Mouse (Mus musculus) spleen, adult 2 months (tissue): Measurements from ENCODE around the gene Gatd1. TPM values are rescaled to one million over a fixed set of nuclear protein-coding genes. Genes with fewer than 3 reads are reported as not detected.
A peak's percentile ranks its signal among the peaks of the same experiment; 100 is the strongest.

Source experiments
- DNase-seq, 2 experiments: peaks; one replicate each; pipeline versions ENCODE4 v3.0.0 to v3.0.0-alpha.2; 2012 to 2021; ENCODE audit warnings: low spot score in 2 of 2, low read depth in 1 of 2
- H3K27ac ChIP-seq: fragments of 200-500 bp; 2 replicates; pipeline ENCODE4 v1.5.1; 2012; ENCODE audit warnings: low read length, inconsistent platforms; ENCODE audit not compliant: insufficient read depth
- H3K27me3 ChIP-seq: fragments of 200-500 bp; 2 replicates; pipeline ENCODE4 v1.6.1; 2012; ENCODE audit warnings: mild to moderate bottlenecking, moderate library complexity, low read length, inconsistent platforms; ENCODE audit not compliant: control insufficient read depth, insufficient read depth
- H3K36me3 ChIP-seq: fragments of 200-500 bp; 2 replicates; pipeline ENCODE4 v1.6.1; 2012; ENCODE audit warnings: mild to moderate bottlenecking, low read length, inconsistent platforms; ENCODE audit not compliant: control insufficient read depth, insufficient read depth
- H3K4me1 ChIP-seq: fragments of 200-500 bp; 2 replicates; pipeline ENCODE4 v1.6.1; 2011; ENCODE audit warnings: inconsistent platforms; ENCODE audit not compliant: control insufficient read depth, insufficient read depth, insufficient read length
- H3K4me3 ChIP-seq: fragments of 200-500 bp; 2 replicates; pipeline ENCODE4 v1.5.1; 2011; ENCODE audit warnings: mild to moderate bottlenecking, inconsistent platforms; ENCODE audit not compliant: insufficient read depth, insufficient read length; ENCODE audit errors: extremely low read depth
- CTCF ChIP-seq: fragments of 200-500 bp; IDR thresholded peaks from 2 replicates; pipeline ENCODE4 v1.5.1; 2011; ENCODE audit warnings: mild to moderate bottlenecking, inconsistent platforms; ENCODE audit not compliant: insufficient read depth, insufficient read length, insufficient replicate concordance; ENCODE audit errors: extremely low read depth
- POLR2A ChIP-seq: fragments of 200-500 bp; IDR thresholded peaks from 2 replicates; pipeline ENCODE4 v1.6.1; 2011; ENCODE audit warnings: low read depth, low read length, inconsistent platforms
- WGBS: fragments of 180-500 bp; shearing (Covaris S2); methylation state at CpG from one replicate; pipeline ENCODE4 v1.1.7; 2018; 5-methylcytosine and 5-hydroxymethylcytosine counted together
- polyA plus RNA-seq: library from polyadenylated mRNA; depleted of rRNA; stranded (reverse); fragments of >200 nt; gene quantifications from 2 replicates; pipeline ENCODE4 v1.2.3, GENCODE M21; 2012

Gene Gatd1
- polyA plus RNA-seq, 1 experiment = 56.7 TPM

DNA sequence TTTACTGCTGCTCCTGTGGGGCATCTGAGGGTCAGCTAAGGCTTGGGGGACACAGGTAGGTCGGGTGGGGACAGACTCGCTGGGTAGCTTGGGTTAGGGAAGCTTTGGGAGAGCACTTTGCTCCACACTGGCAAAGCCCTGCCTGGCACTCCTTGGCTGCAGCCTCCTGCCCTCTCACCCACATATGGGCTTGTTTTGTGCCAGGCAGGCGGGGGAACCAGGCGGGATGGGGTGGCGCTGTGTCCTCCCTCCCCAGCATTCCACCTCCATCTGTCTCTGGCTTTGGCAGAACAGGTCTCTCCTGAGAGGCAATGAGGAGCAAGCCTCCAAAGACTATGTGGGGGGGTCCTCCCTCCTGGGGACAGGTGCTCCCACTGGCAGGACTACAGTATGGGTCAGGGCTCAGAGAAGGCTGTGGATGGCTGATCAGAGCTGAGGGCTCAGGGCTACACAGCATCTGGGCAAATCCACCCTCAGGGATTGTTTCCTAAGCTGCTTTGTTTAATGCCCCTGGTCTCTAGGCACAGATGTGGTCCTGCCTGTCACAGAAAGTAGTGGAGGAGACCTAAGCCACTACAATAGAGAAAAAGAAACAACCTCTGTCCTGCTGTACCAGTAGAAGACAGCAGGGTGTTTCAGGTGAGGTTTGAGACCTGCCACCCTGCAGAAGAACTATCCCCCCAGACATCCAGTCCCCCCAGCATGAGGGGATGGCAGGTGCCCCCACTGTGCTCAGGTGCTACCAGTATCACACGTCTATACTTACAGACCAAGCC, 19.0 kb upstream of the Gatd1 start:
- no peak for DNase-seq
- Histone ChIP-seq H3K4me3 (no peak overlapping the region), H3K27ac (no peak overlapping the region), H3K27me3 (no peaks in the 10 kb centered on the region), H3K36me3 (peaks cover 19% of the 10 kb centered on the region), H3K4me1 (peaks cover 24% of the 10 kb centered on the region; the same call in 1 of the 2 replicates)
- 93% methylated on average over 6 of the region's 6 CpGs for WGBS
- TF ChIP-seq POLR2A (no peak), CTCF (no peak)

DNA sequence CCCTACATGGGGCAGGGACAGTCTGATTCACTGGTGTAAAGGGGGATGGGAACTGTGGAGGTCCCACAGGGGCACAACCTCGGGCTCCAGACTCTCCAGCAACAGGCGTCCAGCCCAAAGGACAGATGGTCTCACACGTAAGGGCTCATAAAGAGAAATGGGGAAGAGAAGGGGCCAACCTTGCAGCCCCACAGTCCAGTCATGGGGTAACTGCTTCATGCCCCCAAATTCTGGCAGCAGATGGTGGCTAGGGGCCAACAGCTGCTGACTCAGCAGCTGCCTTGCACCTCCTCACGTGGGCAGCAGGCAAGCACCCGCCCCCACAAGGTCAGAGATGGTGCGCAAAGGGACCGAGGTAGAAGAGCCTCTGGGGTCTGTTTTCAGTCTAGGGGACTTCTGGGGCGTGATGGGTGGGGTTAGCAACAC, 18.3 kb upstream of the Gatd1 start:
- no peak overlapping the region for H3K27ac ChIP-seq
- no peak for TF ChIP-seq CTCF
- TF ChIP-seq POLR2A = no peak
- peaks cover 19% of the 10 kb centered on the region for H3K36me3 ChIP-seq
- no peak overlapping the region for H3K4me3 ChIP-seq
- no peaks in the 10 kb centered on the region for H3K27me3 ChIP-seq
- peaks cover 22% of the 10 kb centered on the region; the same call in 1 of the 2 replicates for H3K4me1 ChIP-seq
- 77% methylated on average over 8 of the region's 8 CpGs for WGBS
- no peak for DNase-seq

DNA sequence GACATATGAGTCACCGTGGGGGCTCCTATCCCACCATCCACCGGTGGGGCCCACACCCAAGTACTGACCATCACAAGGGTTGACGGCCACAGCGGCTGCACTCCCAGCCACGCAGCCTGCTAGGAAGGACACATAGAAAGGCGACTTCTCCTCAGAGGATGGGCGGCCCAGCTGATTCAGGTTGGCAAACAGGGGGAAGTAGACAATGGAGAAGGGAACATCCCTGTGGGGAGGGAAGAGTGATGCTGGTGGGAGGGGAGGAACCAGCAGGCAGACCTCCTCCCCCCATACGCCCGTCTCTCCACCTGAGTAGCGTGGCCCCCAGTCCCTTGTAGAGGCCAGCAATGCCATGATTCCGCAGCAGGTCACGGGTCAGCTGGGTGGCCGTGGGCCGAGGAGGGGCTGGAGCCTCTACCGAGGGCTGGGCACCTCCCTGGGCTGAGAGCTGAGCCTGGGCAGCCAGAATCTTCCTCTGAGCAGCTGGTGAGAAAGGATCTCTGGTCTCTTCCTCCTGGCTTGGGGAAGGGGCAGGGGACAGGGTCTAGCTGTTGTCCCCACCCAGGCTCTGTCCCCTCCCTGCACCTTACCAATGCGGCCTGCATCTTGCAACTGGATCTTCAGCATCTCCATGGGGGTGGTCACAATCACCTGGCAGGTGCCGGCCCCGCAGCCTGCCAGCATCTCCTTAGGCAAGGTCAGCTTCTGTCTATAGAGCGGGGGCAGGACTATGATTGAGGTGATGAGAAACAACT, 17.7 kb upstream of the Gatd1 start:
- Histone ChIP-seq H3K27ac (no peak overlapping the region), H3K36me3 (peaks cover 19% of the 10 kb centered on the region), H3K27me3 (no peaks in the 10 kb centered on the region), H3K4me1 (peaks cover 21% of the 10 kb centered on the region; the same call in 1 of the 2 replicates), H3K4me3 (no peak overlapping the region)
- TF ChIP-seq CTCF (no peak), POLR2A (no peak)
- DNase-seq = no peak
- WGBS = 96% methylated on average over 19 of the region's 19 CpGs

DNA sequence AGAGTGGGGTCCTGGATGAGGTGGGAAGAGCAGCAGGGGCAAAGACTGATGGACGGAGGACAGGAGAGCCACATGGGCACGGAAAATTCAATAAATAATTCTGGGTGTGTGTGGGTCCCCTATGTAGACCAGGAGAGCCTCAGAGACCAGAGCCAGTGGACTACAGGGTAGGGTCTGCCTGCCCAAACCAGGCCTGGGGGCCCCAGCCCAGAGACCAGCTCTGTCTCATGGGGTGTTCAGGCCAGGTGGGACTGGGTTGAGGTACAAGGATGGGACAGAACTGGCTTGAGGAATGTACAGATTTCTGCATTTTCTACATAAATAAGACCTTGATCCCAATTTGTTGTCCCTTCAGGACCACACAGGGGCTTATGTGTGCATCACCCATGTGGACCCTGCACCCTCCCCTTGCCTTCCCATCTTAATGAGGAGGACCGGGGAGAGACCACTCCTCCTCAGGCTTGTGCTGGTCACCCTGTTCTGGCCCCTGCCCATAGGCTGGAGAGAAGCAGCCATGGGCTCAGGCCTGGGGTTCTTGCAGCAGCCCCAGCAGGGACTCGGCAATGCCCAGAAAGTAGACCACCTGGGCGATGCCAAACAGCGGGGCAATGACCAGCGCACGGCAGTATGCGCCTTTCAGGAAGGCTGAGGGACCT, 16.8 kb upstream of the Gatd1 start:
- DNase-seq = no peak
- no peak overlapping the region for H3K4me3 ChIP-seq
- no peak overlapping the region for H3K27ac ChIP-seq
- 96% methylated on average over 9 of the region's 9 CpGs for WGBS
- H3K36me3 ChIP-seq = peaks cover 19% of the 10 kb centered on the region
- no peaks in the 10 kb centered on the region for H3K27me3 ChIP-seq
- peaks cover 14% of the 10 kb centered on the region; the same call in 1 of the 2 replicates for H3K4me1 ChIP-seq
- TF ChIP-seq CTCF (no peak), POLR2A (no peak)

DNA sequence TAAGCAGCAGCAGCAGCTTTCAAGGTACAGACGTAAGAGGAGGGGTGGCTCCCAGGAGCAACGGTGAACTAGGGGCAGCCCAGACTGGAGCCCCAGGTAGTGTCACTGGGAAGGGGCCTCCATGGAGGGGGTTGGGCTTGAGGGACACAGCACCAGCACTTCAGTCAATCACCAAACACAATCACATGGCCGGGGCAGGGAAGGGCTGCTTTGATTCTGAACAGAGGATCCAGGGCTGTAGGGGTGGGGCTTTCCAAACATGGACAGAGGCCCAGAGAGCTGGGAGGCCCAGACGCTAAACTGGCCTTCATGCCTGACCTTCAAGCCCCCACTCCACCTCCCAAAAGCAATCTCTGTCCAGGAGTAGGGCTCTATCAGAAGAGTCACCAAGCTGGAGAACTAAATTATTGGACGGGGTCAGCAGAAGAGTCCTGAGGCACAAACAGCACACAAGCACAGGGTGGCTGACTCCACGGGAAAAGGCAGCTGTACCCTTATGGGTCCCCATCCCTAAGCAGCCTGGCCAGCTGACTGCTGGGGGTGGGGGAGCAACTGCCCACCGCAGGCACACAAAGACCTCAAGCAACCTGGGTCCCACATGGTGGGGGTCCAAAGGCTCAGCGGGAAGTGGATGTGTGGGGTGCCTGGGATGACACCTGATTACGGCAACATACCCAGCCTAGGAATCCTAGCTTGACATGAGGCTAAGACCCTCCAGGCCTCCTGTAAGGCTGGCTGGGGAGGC, 16.1 kb upstream of the Gatd1 start:
- H3K4me1 ChIP-seq = peaks cover 11% of the 10 kb centered on the region; the same call in 1 of the 2 replicates
- no peak for TF ChIP-seq CTCF
- TF ChIP-seq POLR2A = no peak
- DNase-seq = no peak
- H3K27ac ChIP-seq = no peak overlapping the region
- WGBS = 89% methylated on average over 9 of the region's 9 CpGs
- peaks cover 19% of the 10 kb centered on the region for H3K36me3 ChIP-seq
- H3K27me3 ChIP-seq = no peaks in the 10 kb centered on the region
- no peak overlapping the region for H3K4me3 ChIP-seq

DNA sequence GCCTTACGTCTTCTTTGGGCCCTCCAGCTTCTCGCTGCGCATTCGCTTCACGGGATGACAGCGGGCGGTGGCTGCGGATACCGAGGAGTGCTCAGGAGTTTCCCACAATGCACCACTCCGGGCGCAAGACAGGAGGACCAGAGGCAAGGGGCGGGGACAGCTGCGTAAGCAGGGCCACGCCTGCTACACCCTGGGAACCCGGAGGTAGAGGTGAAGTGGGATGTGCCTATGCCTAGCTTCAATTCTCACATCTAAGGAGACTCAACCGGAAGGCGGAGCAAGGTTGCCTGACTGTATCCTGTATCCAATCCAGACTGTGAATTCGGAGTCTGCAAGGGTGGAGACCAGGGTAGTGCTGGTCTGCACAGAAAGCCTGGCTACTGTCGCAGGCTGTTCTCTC, 15.4 kb upstream of the Gatd1 start, which contains the start of gene Cend1:
Cend1 (minus strand) TSS at position 182 of the 400 bp plus-strand sequence.
- peak in 1 of 2 experiments; percentile 3 for DNase-seq
- Histone ChIP-seq H3K27ac (no peak within 1 kb of the TSS), H3K36me3 (peaks cover 19% of the 10 kb centered on the region), H3K27me3 (no peaks in the 10 kb centered on the region), H3K4me3 (no peak within 1 kb of the TSS), H3K4me1 (peaks cover 4% of the 10 kb centered on the region; the same call in 1 of the 2 replicates)
- 60% methylated on average over 19 of the region's 19 CpGs for WGBS
- TF ChIP-seq POLR2A (no peak), CTCF (no peak)
